25 mouse cellular contexts compared by ENCODE assay signal in the genomic region with DNA sequence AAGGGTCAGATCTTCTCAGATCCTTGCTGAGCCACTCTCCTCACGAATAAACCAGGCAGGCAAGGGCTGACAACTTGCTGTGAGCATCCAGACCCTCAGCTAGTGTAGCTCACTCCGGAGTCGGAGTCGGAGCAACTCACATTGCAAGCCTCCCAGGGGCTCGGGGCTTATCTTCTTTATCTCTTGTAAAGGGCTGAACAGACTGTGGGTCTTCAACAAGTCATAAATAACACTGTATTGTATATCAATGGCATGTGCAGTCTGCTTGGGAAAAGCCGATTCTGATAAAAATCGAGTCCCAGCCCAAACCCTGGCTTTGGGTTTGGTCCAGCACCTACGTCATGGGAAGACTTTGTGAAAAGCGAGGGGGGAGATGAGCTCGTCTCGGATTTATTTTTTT.
DNase-seq lines count a peak whose midpoint lies in the region; ATAC-seq and TF ChIP-seq lines count a peak whose summit lies in the region.
"Had no signal": no experiment of that assay in that cellular context is flagged by ENCODE, and none has a peak within 500 bp of the region (broad histone marks: within the 10 kb centered on the region; RNA-seq: fewer than 3 reads in every experiment).

No protein-coding gene starts in this region.

- intact Hi-C loops in gastrocnemius, adult 2 months (cut with DNase I): no loop called here

- H3K27ac ChIP-seq in gastrocnemius, adult 2 months: peak overlapping the region; percentile 41
- no peak overlapping the region for H3K27ac ChIP-seq in heart, embryonic 10.5 days
- no peak overlapping the region for H3K27ac ChIP-seq in forebrain, embryonic 13.5 days
- H3K27ac ChIP-seq: embryonic facial prominence, embryonic 13.5 days; forebrain, embryonic 15.5 days; heart, embryonic 15.5 days; hindbrain, embryonic 12.5 days; kidney, embryonic 15.5 days; limb, embryonic 15.5 days; liver, embryonic 14.5 days; stomach, embryonic 15.5 days had no signal

- H3K27me3 ChIP-seq in heart, embryonic 10.5 days (ENCODE audit: insufficient read depth, poor library complexity, severe bottlenecking): peaks cover 35% of the 10 kb centered on the region
- no peaks in the 10 kb centered on the region for H3K27me3 ChIP-seq in forebrain, embryonic 13.5 days
- H3K27me3 ChIP-seq: forebrain, embryonic 15.5 days; stomach, embryonic 15.5 days had no signal

- 44% methylated on average over 11 of the region's 11 CpGs for WGBS in heart, embryonic 10.5 days
- WGBS in forebrain, embryonic 13.5 days: 83% methylated on average over 11 of the region's 11 CpGs

- no peak overlapping the region for H3K9ac ChIP-seq in forebrain, embryonic 13.5 days
- H3K9ac ChIP-seq: embryonic facial prominence, embryonic 13.5 days; forebrain, embryonic 15.5 days; heart, embryonic 15.5 days; hindbrain, embryonic 12.5 days; kidney, embryonic 15.5 days; limb, embryonic 15.5 days; liver, embryonic 14.5 days; stomach, embryonic 15.5 days had no signal

- peak; percentile 47 for DNase-seq in gastrocnemius, adult 2 months
- DNase-seq in gastrocnemius, adult 8-10 months (ENCODE audit: low spot score in 2 of 2): no peak
- peak; percentile 33 for DNase-seq in heart, postnatal 4 days
- no peak for DNase-seq in heart, embryonic 10.5 days (ENCODE audit: low spot score)
- DNase-seq in lung, postnatal 10 days: peak; percentile 33
- DNase-seq in lung, postnatal 25 days (ENCODE audit: low spot score): no peak
- DNase-seq: adrenal gland, postnatal 14 days; cerebellum, adult 2 months; cerebellum, postnatal 25 days; kidney, postnatal 4 days; right cerebral cortex, adult 18-20 months; right cerebral cortex, postnatal 4 days; thymus, postnatal 25 days had no signal

- no peaks in the 10 kb centered on the region for H3K9me3 ChIP-seq in heart, embryonic 10.5 days
- no peaks in the 10 kb centered on the region for H3K9me3 ChIP-seq in forebrain, embryonic 13.5 days (replicated peaks)
- H3K9me3 ChIP-seq: embryonic facial prominence, embryonic 13.5 days; forebrain, embryonic 15.5 days; heart, embryonic 15.5 days; hindbrain, embryonic 12.5 days; kidney, embryonic 15.5 days; limb, embryonic 15.5 days; stomach, embryonic 15.5 days had no signal

- H3K4me1 ChIP-seq in heart, embryonic 10.5 days: no peaks in the 10 kb centered on the region; the same call in 1 of the 2 replicates
- no peaks in the 10 kb centered on the region for H3K4me1 ChIP-seq in forebrain, embryonic 13.5 days
- H3K4me1 ChIP-seq: forebrain, embryonic 15.5 days; heart, embryonic 15.5 days; hindbrain, embryonic 12.5 days; kidney, embryonic 15.5 days; stomach, embryonic 15.5 days had no signal

- no peak for TF ChIP-seq CTCF in gastrocnemius, adult 2 months (IDR thresholded peaks at IDR 0.05)

- no peak overlapping the region for H3K4me2 ChIP-seq in forebrain, embryonic 13.5 days
- H3K4me2 ChIP-seq: embryonic facial prominence, embryonic 13.5 days; forebrain, embryonic 15.5 days; heart, embryonic 15.5 days; hindbrain, embryonic 12.5 days; kidney, embryonic 15.5 days; limb, embryonic 15.5 days; midbrain, embryonic 11.5 days; stomach, embryonic 15.5 days had no signal

- H3K4me3 ChIP-seq in gastrocnemius, adult 2 months: no peak overlapping the region
- no peak overlapping the region for H3K4me3 ChIP-seq in heart, embryonic 10.5 days
- no peak overlapping the region for H3K4me3 ChIP-seq in forebrain, embryonic 13.5 days
- H3K4me3 ChIP-seq: embryonic facial prominence, embryonic 13.5 days; forebrain, embryonic 15.5 days; heart, embryonic 15.5 days; hindbrain, embryonic 12.5 days; kidney, embryonic 15.5 days; limb, embryonic 15.5 days; stomach, embryonic 15.5 days had no signal

- no peaks in the 10 kb centered on the region for H3K36me3 ChIP-seq in heart, embryonic 10.5 days
- H3K36me3 ChIP-seq in forebrain, embryonic 13.5 days (ENCODE audit: poor library complexity, severe bottlenecking): no peaks in the 10 kb centered on the region
- H3K36me3 ChIP-seq: embryonic facial prominence, embryonic 13.5 days; forebrain, embryonic 15.5 days; heart, embryonic 15.5 days; hindbrain, embryonic 12.5 days; kidney, embryonic 15.5 days; limb, embryonic 15.5 days; stomach, embryonic 15.5 days had no signal

- no peak for ATAC-seq in forebrain, embryonic 13.5 days
- ATAC-seq: CD4-positive, CD25-positive, alpha-beta regulatory T cell, adult 4 months; forebrain, embryonic 15.5 days; intestine, postnatal 0 days had no signal

Comparison
In these comparisons a context has a peak if more than half of its experiments do, and no peak if none do; other contexts are left out.
1. DNase-seq: peak in gastrocnemius, adult 2 months (single experiment), heart, postnatal 4 days (single experiment) and lung, postnatal 10 days (single experiment); none in gastrocnemius, adult 8-10 months (0 of 2), heart, embryonic 10.5 days (single experiment) and lung, postnatal 25 days (single experiment).